Mouse (Mus musculus) E14TG2a.4 (cell line): Measurements from ENCODE around the gene Nubp2.

Experiments
- CTCF ChIP-seq: conservative IDR thresholded peaks from 2 replicates; pipeline ENCODE4 v1.5.1; 2014; ENCODE audit warnings: low read length
- NANOG ChIP-seq: IDR thresholded peaks from 2 replicates; pipeline ENCODE4 v1.6.1; 2014; ENCODE audit warnings: borderline replicate concordance, low read length, mixed read lengths

GRCm38 (mm10) chr17:24902124-24902523 lies 16.0 kb upstream of the Nubp2 start:
- TF ChIP-seq CTCF (no peak), NANOG (no peak)
